Mouse (Mus musculus) layer of hippocampus, adult 11-12 months (tissue): Measurements from ENCODE around the gene Igf1r.

ENCODE experiments used
- DNase-seq: peaks from one replicate; pipeline ENCODE4 v3.0.0; 2022; ENCODE audit warnings: low spot score

Gene Igf1r

GRCm38 (mm10) chr7:68080122-68080845 lies 127.7 kb downstream of the Igf1r start:
- DNase-seq: no peak

- peak; percentile 58 for DNase-seq
These were observed 132.7 kb downstream of the Igf1r start for GRCm38 (mm10) chr7:68085338-68085737.

- DNase-seq: no peak
These were observed 133.3 kb downstream of the Igf1r start for GRCm38 (mm10) chr7:68085870-68086341.

- DNase-seq: no peak
These were observed 134.9 kb downstream of the Igf1r start for GRCm38 (mm10) chr7:68087496-68087895.

- peak; percentile 59 for DNase-seq
These were observed 136.2 kb downstream of the Igf1r start for GRCm38 (mm10) chr7:68088825-68089224.

- no peak for DNase-seq
These were observed 137.1 kb downstream of the Igf1r start for GRCm38 (mm10) chr7:68089725-68090124.

GRCm38 (mm10) chr7:68090576-68090975 lies 137.9 kb downstream of the Igf1r start:
- DNase-seq: peak; percentile 58

GRCm38 (mm10) chr7:68092304-68092978 lies 139.8 kb downstream of the Igf1r start:
- DNase-seq: no peak

GRCm38 (mm10) chr7:68093817-68094216 lies 141.2 kb downstream of the Igf1r start:
- DNase-seq: no peak

- DNase-seq: no peak
These were observed 142.9 kb downstream of the Igf1r start for GRCm38 (mm10) chr7:68095574-68095973.

GRCm38 (mm10) chr7:68096411-68096810 lies 143.8 kb downstream of the Igf1r start:
- DNase-seq: no peak

GRCm38 (mm10) chr7:68097081-68097836 lies 144.6 kb downstream of the Igf1r start:
- DNase-seq: no peak

- peak; percentile 31 for DNase-seq
These were observed 145.5 kb downstream of the Igf1r start for GRCm38 (mm10) chr7:68098098-68098497.

GRCm38 (mm10) chr7:68100388-68100787 lies 147.8 kb downstream of the Igf1r start:
- DNase-seq: no peak

GRCm38 (mm10) chr7:68102456-68103177 lies 150.0 kb downstream of the Igf1r start:
- peak; percentile 49 for DNase-seq

- no peak for DNase-seq
These were observed 150.5 kb downstream of the Igf1r start for GRCm38 (mm10) chr7:68103178-68103530.

GRCm38 (mm10) chr7:68111532-68111931 lies 158.9 kb downstream of the Igf1r start:
- DNase-seq: no peak

GRCm38 (mm10) chr7:68112582-68112981 lies 160.0 kb downstream of the Igf1r start:
- DNase-seq: no peak

GRCm38 (mm10) chr7:68114364-68114763 lies 161.7 kb downstream of the Igf1r start:
- DNase-seq: no peak

- no peak for DNase-seq
These were observed 162.5 kb downstream of the Igf1r start for GRCm38 (mm10) chr7:68114983-68115715.

- no peak for DNase-seq
These were observed 164.9 kb downstream of the Igf1r start for GRCm38 (mm10) chr7:68117567-68117966.
